Mouse (Mus musculus) neural tube, embryonic 15.5 days (tissue): ENCODE results near the gene Hyal6. TPM values are rescaled to one million over a fixed set of nuclear protein-coding genes. Genes with fewer than 3 reads are reported as not detected.

Source experiments
- ATAC-seq: fragments of 200-750 bp; cut with Nextera tagmentation; 2 replicates; pipeline ENCODE4 v1.8.0; 2017; ENCODE audit warnings: mild to moderate bottlenecking, moderate TSS enrichment, moderate library complexity; ENCODE audit not compliant: low FRiP score
- H3K27ac ChIP-seq: fragments of 300-500 bp; sonication (generic); replicated peaks from 2 replicates; pipeline ENCODE4 v1.5.1; 2015; ENCODE audit warnings: mild to moderate bottlenecking, inconsistent platforms
- H3K27me3 ChIP-seq: fragments of 300-500 bp; sonication (generic); replicated peaks from 2 replicates; pipeline ENCODE4 v1.6.1; 2015; ENCODE audit warnings: inconsistent platforms
- H3K36me3 ChIP-seq: fragments of 300-500 bp; sonication (generic); 2 replicates; pipeline ENCODE4 v1.6.1; 2015; ENCODE audit warnings: inconsistent platforms
- H3K4me1 ChIP-seq: fragments of 300-500 bp; sonication (generic); 2 replicates; pipeline ENCODE4 v1.6.1; 2015; ENCODE audit warnings: inconsistent platforms
- H3K4me2 ChIP-seq: fragments of 300-500 bp; sonication (generic); 2 replicates; pipeline ENCODE4 v1.6.1; 2015; ENCODE audit warnings: inconsistent platforms, mild to moderate bottlenecking, moderate library complexity
- H3K4me3 ChIP-seq: fragments of 300-500 bp; sonication (generic); replicated peaks from 2 replicates; pipeline ENCODE4 v1.5.1; 2015; ENCODE audit warnings: mild to moderate bottlenecking, inconsistent platforms
- H3K9ac ChIP-seq: fragments of 300-500 bp; sonication (generic); replicated peaks from 2 replicates; pipeline ENCODE4 v1.6.1; 2015; ENCODE audit warnings: mild to moderate bottlenecking, inconsistent platforms
- H3K9me3 ChIP-seq: fragments of 300-500 bp; sonication (generic); replicated peaks from 2 replicates; pipeline ENCODE4 v1.6.1; 2016; ENCODE audit warnings: inconsistent platforms
- WGBS: fragments of 180-500 bp; shearing (Covaris S2); methylation state at CpG from one replicate; pipeline ENCODE4 v1.1.7; 2015; ENCODE audit warnings: mixed read lengths; 5-methylcytosine and 5-hydroxymethylcytosine counted together
- polyA plus RNA-seq: library from polyadenylated mRNA; unstranded; fragments of >200 nt; fragmentation: Nextera tagmentation; extraction: Ambion mirVana; gene quantifications from 2 replicates; pipeline ENCODE4 v1.2.1, GENCODE M21; 2015

Gene Hyal6
- polyA plus RNA-seq, 1 experiment from 2014 or later = not detected

- Histone ChIP-seq H3K9ac (no peak overlapping the region), H3K36me3 (no peaks in the 10 kb centered on the region), H3K4me2 (no peak overlapping the region), H3K9me3 (no peaks in the 10 kb centered on the region), H3K4me1 (no peaks in the 10 kb centered on the region), H3K4me3 (no peak overlapping the region), H3K27ac (no peak overlapping the region), H3K27me3 (no peaks in the 10 kb centered on the region)
- WGBS = 95% methylated on average over 3 of the region's 3 CpGs
- ATAC-seq = no peak
These were observed 26.2 kb downstream of the Hyal6 start for GRCm38 (mm10) chr6:24759281-24759680.

GRCm38 (mm10) chr6:24766261-24766660 is 33.2 kb downstream of the Hyal6 start:
- H3K9ac ChIP-seq = no peak overlapping the region
- no peaks in the 10 kb centered on the region for H3K36me3 ChIP-seq
- no peaks in the 10 kb centered on the region for H3K4me1 ChIP-seq
- no peak for ATAC-seq
- no peak overlapping the region for H3K4me2 ChIP-seq
- H3K27ac ChIP-seq = no peak overlapping the region
- H3K27me3 ChIP-seq = no peaks in the 10 kb centered on the region
- no peaks in the 10 kb centered on the region for H3K9me3 ChIP-seq
- no peak overlapping the region for H3K4me3 ChIP-seq
- WGBS = 88% methylated on average over 2 of the region's 2 CpGs

GRCm38 (mm10) chr6:24779182-24779581 is 46.1 kb downstream of the Hyal6 start:
- no peaks in the 10 kb centered on the region for H3K36me3 ChIP-seq
- ATAC-seq = no peak
- 60% methylated on average over 2 of the region's 2 CpGs for WGBS
- H3K4me2 ChIP-seq = no peak overlapping the region
- H3K9ac ChIP-seq = no peak overlapping the region
- no peaks in the 10 kb centered on the region for H3K9me3 ChIP-seq
- no peak overlapping the region for H3K27ac ChIP-seq
- no peaks in the 10 kb centered on the region for H3K4me1 ChIP-seq
- no peak overlapping the region for H3K4me3 ChIP-seq
- no peaks in the 10 kb centered on the region for H3K27me3 ChIP-seq

GRCm38 (mm10) chr6:24790888-24791287 is 57.8 kb downstream of the Hyal6 start, which contains the start of gene Spam1:
Gene Spam1 (plus strand): TSS chr6:24791188.
- H3K27ac ChIP-seq = no peak within 1 kb of the TSS
- H3K36me3 ChIP-seq = no peaks in the 10 kb centered on the region
- H3K27me3 ChIP-seq = no peaks in the 10 kb centered on the region
- no peak within 1 kb of the TSS for H3K4me3 ChIP-seq
- no peak within 1 kb of the TSS for H3K9ac ChIP-seq
- H3K4me2 ChIP-seq = no peak within 1 kb of the TSS
- H3K4me1 ChIP-seq = no peaks in the 10 kb centered on the region
- H3K9me3 ChIP-seq = no peaks in the 10 kb centered on the region
- no peak for ATAC-seq

Other genes starting within 250 kb of the Hyal6 start
- 1.3 TPM in 2 replicates for gene Iqub, start 218.2 kb upstream of the Hyal6 start, polyA plus RNA-seq
- gene Ndufa5, start 205.2 kb upstream of the Hyal6 start, polyA plus RNA-seq = 456 and 542 TPM in 2 replicates
- gene Asb15, start 205.1 kb upstream of the Hyal6 start, polyA plus RNA-seq = not detected in 2 replicates
- 0.32 TPM in 2 replicates for gene Lmod2, start 135.5 kb upstream of the Hyal6 start, polyA plus RNA-seq
- 60.5 and 62.4 TPM in 2 replicates for gene Wasl, start 68.2 kb upstream of the Hyal6 start, polyA plus RNA-seq
- not detected in 2 replicates for gene Hyal4, start 15.1 kb downstream of the Hyal6 start, polyA plus RNA-seq
- not detected in 2 replicates for gene Spam1, start 57.9 kb downstream of the Hyal6 start, polyA plus RNA-seq
- gene Hyal5, start 124.8 kb downstream of the Hyal6 start, polyA plus RNA-seq = not detected in 2 replicates
- 4.4 and 4.7 TPM in 2 replicates for gene Tmem229a, start 223.1 kb downstream of the Hyal6 start, polyA plus RNA-seq